ENCODE assay signal across 10 mouse cellular contexts in the genomic region with DNA sequence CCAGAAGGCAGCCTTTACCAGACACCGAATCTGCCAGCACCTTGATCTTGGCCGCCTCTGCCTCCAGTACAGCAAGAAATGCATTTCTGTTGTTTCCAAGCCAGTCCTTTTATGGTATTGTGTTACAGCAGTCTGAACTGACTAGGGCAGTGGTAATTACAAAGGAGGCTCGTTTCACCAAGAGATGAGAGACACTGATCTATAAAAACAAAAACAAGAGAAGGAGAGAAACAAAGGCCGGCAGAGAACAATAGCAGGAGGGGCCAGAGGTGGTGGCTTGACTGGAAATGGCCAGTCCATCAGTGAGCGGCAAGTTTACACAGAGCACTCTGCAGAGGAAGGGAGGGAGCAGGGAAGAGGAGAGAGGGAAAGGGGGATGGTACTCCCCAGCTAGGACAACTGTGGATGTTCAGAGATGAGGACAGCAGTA. TPM values are rescaled to one million over a fixed set of nuclear protein-coding genes. Genes with fewer than 3 reads are reported as not detected.
DNase-seq lines count a peak whose midpoint lies in the region; ATAC-seq and TF ChIP-seq lines count a peak whose summit lies in the region.
"Had no signal": no experiment of that assay in that cellular context is flagged by ENCODE, and none has a peak within 500 bp of the region (broad histone marks: within the 10 kb centered on the region; RNA-seq: fewer than 3 reads in every experiment).

No protein-coding gene starts in this region.

- H3K27me3 ChIP-seq in intestine, embryonic 16.5 days (replicated peaks; ENCODE audit: control insufficient read depth, insufficient read depth, low read length): no peaks in the 10 kb centered on the region
- H3K27me3 ChIP-seq in intestine, embryonic 15.5 days (replicated peaks): no peaks in the 10 kb centered on the region
- H3K27me3 ChIP-seq in hindbrain, embryonic 10.5 days (ENCODE audit: insufficient read depth, poor library complexity, severe bottlenecking): no peaks in the 10 kb centered on the region
- no peaks in the 10 kb centered on the region for H3K27me3 ChIP-seq in midbrain, embryonic 15.5 days (replicated peaks)
- no peaks in the 10 kb centered on the region for H3K27me3 ChIP-seq in cerebellum, adult 2 months (ENCODE audit: control insufficient read depth, insufficient read depth, low read length)

- TF ChIP-seq CTCF in cerebellum, adult 2 months (IDR thresholded peaks at IDR 0.05; ENCODE audit: borderline replicate concordance, insufficient read depth, low read depth, low read length): no peak

- TF ChIP-seq POLR2A in cerebellum, adult 2 months (IDR thresholded peaks at IDR 0.05; ENCODE audit: borderline replicate concordance, insufficient read depth, low read length): no peak

- H3K36me3 ChIP-seq in intestine, embryonic 16.5 days (ENCODE audit: control insufficient read depth, insufficient read depth, low read length): peaks cover 9% of the 10 kb centered on the region; the same call in 1 of the 2 replicates
- H3K36me3 ChIP-seq in intestine, embryonic 15.5 days: 0 out of 2 replicates have a peak, but pooled peaks cover 12% of the 10 kb centered on the region
- peaks cover 21% of the 10 kb centered on the region for H3K36me3 ChIP-seq in hindbrain, embryonic 10.5 days
- H3K36me3 ChIP-seq in midbrain, embryonic 15.5 days (replicated peaks): no peaks in the 10 kb centered on the region
- H3K36me3 ChIP-seq: G1E had no signal

- H3K4me1 ChIP-seq in intestine, embryonic 16.5 days (ENCODE audit: control insufficient read depth, insufficient read depth, low read length): no peaks in the 10 kb centered on the region
- no peaks in the 10 kb centered on the region for H3K4me1 ChIP-seq in intestine, embryonic 15.5 days (replicated peaks)
- H3K4me1 ChIP-seq in hindbrain, embryonic 10.5 days (replicated peaks): peaks cover 14% of the 10 kb centered on the region
- H3K4me1 ChIP-seq in midbrain, embryonic 15.5 days: peaks cover 15% of the 10 kb centered on the region
- no peaks in the 10 kb centered on the region for H3K4me1 ChIP-seq in cerebellum, adult 2 months (ENCODE audit: control insufficient read depth, insufficient read depth, low read length)

- 0 out of 2 replicates have a peak overlapping the region, but pooled peaks have one; percentile 7 for H3K27ac ChIP-seq in intestine, embryonic 16.5 days (ENCODE audit: low read length)
- H3K27ac ChIP-seq in intestine, embryonic 15.5 days: no peak overlapping the region
- H3K27ac ChIP-seq in hindbrain, embryonic 10.5 days: peak overlapping the region; percentile 71
- peak overlapping the region; percentile 10; the same call in 1 of the 2 replicates for H3K27ac ChIP-seq in midbrain, embryonic 15.5 days
- no peak overlapping the region for H3K27ac ChIP-seq in cerebellum, adult 2 months (ENCODE audit: insufficient read depth, low read length)
- H3K27ac ChIP-seq: gastrocnemius, adult 2 months had no signal

- DNase-seq in brain, adult 2 months (ENCODE audit: low read depth, low spot score): peak; percentile 56
- no peak for DNase-seq in hindbrain, embryonic 10.5 days (ENCODE audit: low spot score)
- DNase-seq in adrenal gland, postnatal 10 days: no peak
- DNase-seq in cerebellum, adult 2 months: no peak
- no peak for DNase-seq in spleen, postnatal 14 days (ENCODE audit: low spot score in 2 of 2)
- DNase-seq: gastrocnemius, adult 2 months had no signal

- no peak overlapping the region for H3K9ac ChIP-seq in intestine, embryonic 16.5 days (ENCODE audit: low read depth, low read length)
- H3K9ac ChIP-seq in intestine, embryonic 15.5 days: no peak overlapping the region
- H3K9ac ChIP-seq in midbrain, embryonic 15.5 days: no peak overlapping the region; the same call in 1 of the 2 replicates

- ATAC-seq in intestine, embryonic 16.5 days: no peak
- ATAC-seq in intestine, embryonic 15.5 days: no peak
- peak; percentile 80 for ATAC-seq in midbrain, embryonic 15.5 days (replicated peaks)

- H3K4me3 ChIP-seq in intestine, embryonic 16.5 days (ENCODE audit: low read length): no peak overlapping the region
- H3K4me3 ChIP-seq in intestine, embryonic 15.5 days (replicated peaks): no peak overlapping the region
- no peak overlapping the region for H3K4me3 ChIP-seq in hindbrain, embryonic 10.5 days
- no peak overlapping the region for H3K4me3 ChIP-seq in midbrain, embryonic 15.5 days
- H3K4me3 ChIP-seq in cerebellum, adult 2 months (replicated peaks; ENCODE audit: insufficient read depth, low read depth, low read length): no peak overlapping the region
- H3K4me3 ChIP-seq: gastrocnemius, adult 2 months had no signal

- WGBS in intestine, embryonic 16.5 days: 31% methylated on average over 5 of the region's 5 CpGs
- 31% methylated on average over 5 of the region's 5 CpGs for WGBS in intestine, embryonic 15.5 days
- WGBS in hindbrain, embryonic 10.5 days: 13% methylated on average over 5 of the region's 5 CpGs
- 8% methylated on average over 5 of the region's 5 CpGs for WGBS in midbrain, embryonic 15.5 days
- 32% methylated on average over 5 of the region's 5 CpGs for WGBS in cerebellum, adult 2 months

- H3K9me3 ChIP-seq in intestine, embryonic 16.5 days (ENCODE audit: control insufficient read depth, low read length): no peaks in the 10 kb centered on the region
- no peaks in the 10 kb centered on the region for H3K9me3 ChIP-seq in intestine, embryonic 15.5 days
- no peaks in the 10 kb centered on the region for H3K9me3 ChIP-seq in hindbrain, embryonic 10.5 days
- no peaks in the 10 kb centered on the region for H3K9me3 ChIP-seq in midbrain, embryonic 15.5 days

- no peak overlapping the region for H3K4me2 ChIP-seq in intestine, embryonic 16.5 days (ENCODE audit: low read depth, low read length)
- H3K4me2 ChIP-seq in intestine, embryonic 15.5 days (replicated peaks): no peak overlapping the region
- H3K4me2 ChIP-seq in midbrain, embryonic 15.5 days: no peak overlapping the region

RNA-seq across cellular contexts. Expression of gene Dgki, which starts 36.9 kb away (rescaled TPM):
- polyA plus RNA-seq in intestine, embryonic 16.5 days (2015; fragmentation: Nextera tagmentation; extraction: Ambion mirVana): 0.37 and 0.38 TPM in 2 replicates
- polyA plus RNA-seq in intestine, embryonic 15.5 days (2015; fragmentation: Nextera tagmentation; extraction: Ambion mirVana): 0.64 and 0.67 TPM in 2 replicates
- polyA plus RNA-seq in hindbrain, embryonic 10.5 days (2016; fragmentation: Nextera tagmentation; extraction: Ambion mirVana): 0.39 and 1.0 TPM in 2 replicates
- polyA plus RNA-seq in midbrain, embryonic 15.5 days (2015; fragmentation: Nextera tagmentation; extraction: Ambion mirVana): 6.9 and 8.9 TPM in 2 replicates
- 1 to 10 TPM; 2.1 to 2.5 TPM for total RNA-seq in adrenal gland, postnatal 10 days (2021)
- 7.2 and 7.5 TPM in 2 replicates for polyA plus RNA-seq in cerebellum, adult 2 months (2012; rRNA removed)
- polyA plus RNA-seq: G1E had no signal

Comparison
In these comparisons a context has a peak if more than half of its experiments do, and no peak if none do; other contexts are left out.
1. H3K27ac ChIP-seq: peak in intestine, embryonic 16.5 days (single experiment), hindbrain, embryonic 10.5 days (single experiment) and midbrain, embryonic 15.5 days (single experiment); none in intestine, embryonic 15.5 days (single experiment) and cerebellum, adult 2 months (single experiment).